In the genomic region with DNA sequence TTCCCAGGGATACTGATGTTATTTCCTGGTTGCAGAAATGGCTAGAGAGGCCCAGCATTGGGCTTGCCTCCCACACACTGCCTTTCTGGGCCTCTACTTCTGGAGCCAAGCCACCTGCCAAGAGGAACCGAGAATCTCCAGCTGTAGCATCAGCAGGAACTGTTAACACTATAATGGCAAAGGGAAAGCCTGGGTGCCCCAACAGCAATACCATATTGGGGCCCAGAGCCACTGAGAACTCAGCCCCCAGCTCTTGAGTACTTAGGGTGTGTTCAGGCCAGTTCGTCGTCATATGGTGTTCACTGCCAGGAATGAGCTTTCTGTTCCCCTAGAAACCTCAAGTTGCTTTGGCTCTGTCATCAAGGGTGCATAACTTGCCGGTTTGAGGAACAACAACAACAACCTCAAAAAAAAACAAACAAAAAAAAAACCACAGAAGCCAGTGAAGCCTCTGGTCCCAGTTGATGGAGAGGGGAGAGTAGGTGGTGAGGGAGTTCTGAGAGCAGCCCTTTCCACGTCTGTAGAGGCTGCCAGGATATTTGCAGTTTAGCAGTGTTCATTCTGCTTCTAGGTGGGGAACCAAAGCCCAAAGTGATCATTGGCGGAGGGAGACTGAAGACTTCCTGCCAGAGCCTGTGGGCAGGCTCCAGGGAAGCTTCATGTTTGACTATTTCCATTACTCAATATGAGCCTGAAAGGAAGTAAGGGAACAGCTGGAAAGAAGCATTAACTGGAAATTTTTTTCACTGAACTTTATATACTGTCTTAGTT, we compare ENCODE assay signal across 11 mouse cellular contexts. TPM values are rescaled to one million over a fixed set of nuclear protein-coding genes. Genes with fewer than 3 reads are reported as not detected.
DNase-seq lines count a peak whose midpoint lies in the region; ATAC-seq and TF ChIP-seq lines count a peak whose summit lies in the region.
"Had no signal": no experiment of that assay in that cellular context is flagged by ENCODE, and none has a peak within 500 bp of the region (broad histone marks: within the 10 kb centered on the region; RNA-seq: fewer than 3 reads in every experiment).

No protein-coding gene starts in this region.

- H3K4me2 ChIP-seq in liver, postnatal 0 days (ENCODE audit: low read depth, low read length), result no peak overlapping the region
- H3K4me2 ChIP-seq in liver, embryonic 12.5 days, result no peak overlapping the region
- no peak overlapping the region for H3K4me2 ChIP-seq in neural tube, embryonic 15.5 days

- ATAC-seq in liver, postnatal 0 days, result peak; percentile 64
- no peak for ATAC-seq in liver, embryonic 12.5 days
- ATAC-seq in granulocyte monocyte progenitor cell, adult 5-6 weeks (replicated peaks; ENCODE audit: poor library complexity, severe bottlenecking), result peak; percentile 20; the same call in 1 of the 2 replicates
- ATAC-seq in neural tube, embryonic 15.5 days (ENCODE audit: low FRiP score), result no peak

- H3K27me3 ChIP-seq in heart, embryonic 10.5 days (ENCODE audit: insufficient read depth, poor library complexity, severe bottlenecking), result no peaks in the 10 kb centered on the region
- H3K27me3 ChIP-seq in liver, postnatal 0 days (ENCODE audit: insufficient read depth, low read length), result no peaks in the 10 kb centered on the region
- no peaks in the 10 kb centered on the region for H3K27me3 ChIP-seq in liver, embryonic 12.5 days (replicated peaks)
- H3K27me3 ChIP-seq in neural tube, embryonic 15.5 days (replicated peaks), result no peaks in the 10 kb centered on the region

- TF ChIP-seq EP300 in liver, postnatal 0 days (IDR thresholded peaks at IDR 0.05; ENCODE audit: low read depth), result no peak

- WGBS in heart, embryonic 10.5 days, result 71% methylated on average over 6 of the region's 6 CpGs
- WGBS in liver, postnatal 0 days (ENCODE audit: insufficient replicate concordance), result 73% methylated on average over 6 of the region's 6 CpGs
- 62% methylated on average over 6 of the region's 6 CpGs for WGBS in liver, embryonic 12.5 days (ENCODE audit: insufficient replicate concordance)
- WGBS in neural tube, embryonic 15.5 days, result 81% methylated on average over 6 of the region's 6 CpGs

- no peaks in the 10 kb centered on the region for H3K9me3 ChIP-seq in heart, embryonic 10.5 days
- H3K9me3 ChIP-seq in liver, postnatal 0 days (ENCODE audit: low read length), result no peaks in the 10 kb centered on the region
- H3K9me3 ChIP-seq in liver, embryonic 12.5 days (replicated peaks), result no peaks in the 10 kb centered on the region
- H3K9me3 ChIP-seq in neural tube, embryonic 15.5 days (replicated peaks), result no peaks in the 10 kb centered on the region

- peak; percentile 71 to 73 for DNase-seq in heart, adult 18-20 months
- DNase-seq in heart, embryonic 10.5 days (ENCODE audit: low spot score), result no peak
- no peak for DNase-seq in liver, postnatal 0 days
- peak; percentile 24 to 50 for DNase-seq in lung, postnatal 4 days
- no peak for DNase-seq in cerebellum, postnatal 36 days
- DNase-seq: cerebellum, adult 11-12 months; spleen, adult 18-20 months had no signal

- no peak overlapping the region for H3K4me3 ChIP-seq in heart, embryonic 10.5 days
- no peak overlapping the region for H3K4me3 ChIP-seq in liver, postnatal 0 days (ENCODE audit: low read depth, low read length)
- H3K4me3 ChIP-seq in liver, embryonic 12.5 days, result no peak overlapping the region
- no peak overlapping the region for H3K4me3 ChIP-seq in neural tube, embryonic 15.5 days (replicated peaks)

- H3K36me3 ChIP-seq in heart, embryonic 10.5 days, result peaks cover 38% of the 10 kb centered on the region
- H3K36me3 ChIP-seq in liver, postnatal 0 days (replicated peaks; ENCODE audit: insufficient read depth, low read length), result peaks cover 7% of the 10 kb centered on the region
- peaks cover 22% of the 10 kb centered on the region for H3K36me3 ChIP-seq in liver, embryonic 12.5 days
- H3K36me3 ChIP-seq in neural tube, embryonic 15.5 days, result peaks cover 39% of the 10 kb centered on the region

- no peaks in the 10 kb centered on the region for H3K4me1 ChIP-seq in heart, embryonic 10.5 days
- no peaks in the 10 kb centered on the region for H3K4me1 ChIP-seq in liver, postnatal 0 days (ENCODE audit: insufficient read depth)
- H3K4me1 ChIP-seq in liver, embryonic 12.5 days, result no peaks in the 10 kb centered on the region
- no peaks in the 10 kb centered on the region for H3K4me1 ChIP-seq in neural tube, embryonic 15.5 days

- no peak for TF ChIP-seq CTCF in liver, postnatal 0 days (IDR thresholded peaks at IDR 0.05; ENCODE audit: low read depth)

- no peak overlapping the region for H3K27ac ChIP-seq in heart, embryonic 10.5 days
- H3K27ac ChIP-seq in liver, postnatal 0 days (ENCODE audit: low read depth), result peak overlapping the region; percentile 39; the same call in 1 of the 2 replicates
- H3K27ac ChIP-seq in liver, embryonic 12.5 days, result no peak overlapping the region
- H3K27ac ChIP-seq in neural tube, embryonic 15.5 days (replicated peaks), result no peak overlapping the region
- H3K27ac ChIP-seq: liver, embryonic 14.5 days had no signal

- H3K9ac ChIP-seq in liver, postnatal 0 days (replicated peaks), result no peak overlapping the region
- H3K9ac ChIP-seq in liver, embryonic 12.5 days, result no peak overlapping the region
- no peak overlapping the region for H3K9ac ChIP-seq in neural tube, embryonic 15.5 days (replicated peaks)
- H3K9ac ChIP-seq: liver, embryonic 14.5 days had no signal

RNA-seq across cellular contexts. Expression of gene Tnip2, which starts 26.3 kb away (rescaled TPM):
- 1 to 10 TPM; 5.7 to 5.9 TPM for total RNA-seq in heart, adult 18-20 months (2021)
- polyA plus RNA-seq in heart, embryonic 10.5 days (2016; fragmentation: Nextera tagmentation; extraction: Ambion mirVana), result 9.9 and 14.6 TPM in 2 replicates
- polyA plus RNA-seq in liver, postnatal 0 days (2015; fragmentation: Nextera tagmentation; extraction: Ambion mirVana), result 5.3 and 5.5 TPM in 2 replicates
- 7.4 and 10.9 TPM in 2 replicates for polyA plus RNA-seq in liver, embryonic 12.5 days (2016; fragmentation: Nextera tagmentation; extraction: Ambion mirVana)
- 11.8 and 16.2 TPM in 2 replicates for total RNA-seq in granulocyte monocyte progenitor cell, adult 5-6 weeks (2014; fragmentation: Nextera tagmentation)
- total RNA-seq in granulocyte monocyte progenitor cell, adult 5-6 weeks (2017), result 22.0 and 24.4 TPM in 2 replicates
- 13.2 and 18.2 TPM in 2 replicates for polyA plus RNA-seq in neural tube, embryonic 15.5 days (2015; fragmentation: Nextera tagmentation; extraction: Ambion mirVana)

RNA-seq across cellular contexts. Expression of gene Sh3bp2, which starts 38.1 kb away (rescaled TPM):
- 1 to 10 TPM; 2.6 to 3.2 TPM for total RNA-seq in heart, adult 18-20 months (2021)
- 3.6 and 6.0 TPM in 2 replicates for polyA plus RNA-seq in heart, embryonic 10.5 days (2016; fragmentation: Nextera tagmentation; extraction: Ambion mirVana)
- 7.7 and 9.8 TPM in 2 replicates for polyA plus RNA-seq in liver, postnatal 0 days (2015; fragmentation: Nextera tagmentation; extraction: Ambion mirVana)
- 4.0 and 5.0 TPM in 2 replicates for polyA plus RNA-seq in liver, embryonic 12.5 days (2016; fragmentation: Nextera tagmentation; extraction: Ambion mirVana)
- 15.4 and 16.5 TPM in 2 replicates for total RNA-seq in granulocyte monocyte progenitor cell, adult 5-6 weeks (2014; fragmentation: Nextera tagmentation)
- total RNA-seq in granulocyte monocyte progenitor cell, adult 5-6 weeks (2017), result 9.8 and 11.9 TPM in 2 replicates
- 17.9 and 22.6 TPM in 2 replicates for polyA plus RNA-seq in neural tube, embryonic 15.5 days (2015; fragmentation: Nextera tagmentation; extraction: Ambion mirVana)

Comparison
In these comparisons a context has a peak if more than half of its experiments do, and no peak if none do; other contexts are left out.
1. DNase-seq: peak in heart, adult 18-20 months (2 of 2) and lung, postnatal 4 days (2 of 2); none in heart, embryonic 10.5 days (single experiment), liver, postnatal 0 days (single experiment) and cerebellum, postnatal 36 days (0 of 2).
2. ATAC-seq: peak in liver, postnatal 0 days (single experiment) and granulocyte monocyte progenitor cell, adult 5-6 weeks (single experiment); none in liver, embryonic 12.5 days (single experiment) and neural tube, embryonic 15.5 days (single experiment).